Mouse (Mus musculus): ENCODE data around the gene Hrct1. TPM values are rescaled to one million over a fixed set of nuclear protein-coding genes. Genes with fewer than 3 reads are reported as not detected.

Hrct1 gene
- polyA plus RNA-seq, 1 experiment from 2014 or later = 0.58 TPM

DNA sequence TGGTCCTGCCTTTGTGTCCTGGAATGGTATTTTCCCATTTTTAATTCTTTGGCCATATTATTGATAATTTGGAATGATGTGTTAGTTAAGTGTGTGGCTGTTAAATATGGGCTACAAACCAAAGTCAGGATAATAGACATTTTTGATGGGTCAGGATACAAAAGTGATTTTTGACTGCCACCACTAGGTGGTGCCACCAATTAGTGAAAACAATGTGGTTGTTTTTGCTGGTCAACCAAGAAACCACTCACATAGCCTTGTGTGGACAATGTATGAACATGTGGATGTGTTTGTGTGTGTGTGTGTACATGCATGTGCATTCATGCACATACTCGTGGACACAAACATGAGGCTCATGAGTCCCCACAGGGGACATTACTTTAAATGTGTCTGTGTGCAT, 2.2 kb upstream of the Hrct1 start:
- Histone ChIP-seq H3K4me3 (replicated peaks; ENCODE audit: low read length) (no peak overlapping the region), H3K4me2 (replicated peaks) (no peak overlapping the region), H3K27ac (no peak overlapping the region), H3K9ac (no peak overlapping the region), H3K27me3 (ENCODE audit: control insufficient read depth, insufficient read depth, low read length) (no peaks in the 10 kb centered on the region), H3K36me3 (replicated peaks; ENCODE audit: control insufficient read depth, insufficient read depth) (no peaks in the 10 kb centered on the region), H3K4me1 (replicated peaks; ENCODE audit: control insufficient read depth, insufficient read depth, low read length) (no peaks in the 10 kb centered on the region; the same call in 1 of the 2 replicates), H3K9me3 (ENCODE audit: control insufficient read depth, low read length) (no peaks in the 10 kb centered on the region)
- DNase-seq (ENCODE audit: low spot score) (no peak), ATAC-seq (ENCODE audit: low FRiP score) (no peak)
- 56% methylated on average over 1 of the region's 1 CpGs for WGBS

DNA sequence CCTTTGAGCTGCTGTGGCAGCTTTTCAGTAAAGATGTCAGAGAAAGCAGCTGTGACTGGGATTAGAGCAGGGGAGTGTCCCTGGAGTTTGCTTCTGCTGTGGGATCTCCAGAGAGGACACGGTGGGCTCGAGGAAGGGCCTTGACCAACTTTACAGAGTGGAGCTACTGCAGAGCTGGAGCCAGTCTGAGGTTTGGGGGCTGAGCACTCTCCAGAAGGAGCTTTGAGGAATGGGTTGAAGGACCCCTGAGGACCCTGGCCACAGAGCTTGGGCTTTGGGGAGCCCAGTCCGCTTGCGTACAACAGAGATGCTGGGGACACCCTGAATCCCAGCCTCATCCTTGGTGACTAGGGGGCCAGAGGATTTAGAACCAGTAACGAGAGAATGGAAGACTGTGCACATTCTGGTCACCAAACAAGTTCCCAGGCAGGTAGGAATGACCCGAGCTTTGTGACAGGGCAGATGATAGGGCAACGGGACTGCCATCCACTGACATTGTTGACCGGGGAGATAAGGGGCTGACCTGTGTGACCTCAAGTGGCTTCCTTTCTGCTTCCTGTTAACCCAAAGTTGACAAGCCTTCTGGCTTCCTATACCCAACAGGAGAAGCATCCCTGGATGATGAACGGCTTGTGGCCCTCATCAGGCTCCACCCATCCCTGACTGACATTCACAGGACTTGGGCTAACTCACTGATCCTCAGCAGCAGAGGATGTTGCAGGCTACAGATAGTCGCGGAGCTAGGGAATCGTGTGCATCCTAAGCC, 577 bp upstream of the Hrct1 start:
- Histone ChIP-seq H3K9ac (no peak overlapping the region), H3K27me3 (ENCODE audit: control insufficient read depth, insufficient read depth, low read length) (no peaks in the 10 kb centered on the region), H3K36me3 (replicated peaks; ENCODE audit: control insufficient read depth, insufficient read depth) (no peaks in the 10 kb centered on the region), H3K27ac (no peak overlapping the region), H3K4me3 (replicated peaks; ENCODE audit: low read length) (no peak overlapping the region), H3K4me1 (replicated peaks; ENCODE audit: control insufficient read depth, insufficient read depth, low read length) (no peaks in the 10 kb centered on the region), H3K4me2 (replicated peaks) (no peak overlapping the region), H3K9me3 (ENCODE audit: control insufficient read depth, low read length) (no peaks in the 10 kb centered on the region)
- 78% methylated on average over 12 of the region's 12 CpGs for WGBS
- ATAC-seq (ENCODE audit: low FRiP score) (no peak), DNase-seq (ENCODE audit: low spot score) (no peak)

DNA sequence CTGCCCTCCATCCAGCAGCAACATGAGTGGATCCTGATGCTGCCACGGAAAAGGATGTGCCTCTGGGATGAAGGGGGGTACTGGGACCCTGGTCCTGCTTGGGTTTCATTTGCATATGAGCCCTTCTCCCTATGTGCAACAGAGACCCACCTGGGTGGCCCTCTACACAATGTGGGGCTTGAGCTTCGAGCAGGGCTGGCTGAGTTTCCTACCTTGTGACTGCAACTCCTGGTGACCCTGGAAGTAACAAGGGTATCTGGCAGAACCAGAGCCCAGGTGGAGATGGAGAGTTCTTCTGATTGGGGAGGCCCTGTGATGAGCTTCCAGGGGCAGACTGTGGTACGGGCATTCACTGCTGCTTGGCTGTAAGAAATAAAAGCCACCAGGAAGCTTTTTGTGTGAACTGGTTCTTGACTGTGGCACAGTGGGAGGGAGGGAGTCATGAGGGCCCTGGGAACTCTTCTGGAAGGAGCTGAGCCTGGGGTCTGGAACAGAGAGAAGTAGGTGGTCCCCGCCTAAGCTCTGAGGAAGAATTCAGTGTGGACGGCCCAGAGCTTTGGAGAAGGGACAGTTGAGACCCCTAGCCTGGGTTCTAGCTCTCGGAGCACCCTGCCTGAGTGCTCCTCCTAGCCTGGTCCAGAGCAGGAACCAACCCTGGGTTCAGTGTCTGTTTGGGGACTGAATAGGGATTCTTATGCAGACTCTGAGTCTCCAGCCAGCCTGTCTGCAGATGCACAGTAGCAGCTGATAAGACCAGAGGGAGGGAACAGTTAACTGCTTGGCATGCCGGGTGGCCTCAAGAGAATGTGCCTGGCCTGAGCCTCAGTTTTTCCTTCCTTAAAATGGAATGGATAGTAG, 959 bp downstream of the Hrct1 start:
- ATAC-seq (ENCODE audit: low FRiP score) (no peak), DNase-seq (ENCODE audit: low spot score) (no peak)
- H3K9ac ChIP-seq = no peak overlapping the region
- no peaks in the 10 kb centered on the region for H3K4me1 ChIP-seq (replicated peaks; ENCODE audit: control insufficient read depth, insufficient read depth, low read length)
- no peaks in the 10 kb centered on the region for H3K9me3 ChIP-seq (ENCODE audit: control insufficient read depth, low read length)
- no peak overlapping the region for H3K27ac ChIP-seq
- H3K4me2 ChIP-seq (replicated peaks) = no peak overlapping the region
- WGBS = 73% methylated on average over 7 of the region's 7 CpGs
- H3K4me3 ChIP-seq (replicated peaks; ENCODE audit: low read length) = no peak overlapping the region
- no peaks in the 10 kb centered on the region for H3K36me3 ChIP-seq (replicated peaks; ENCODE audit: control insufficient read depth, insufficient read depth)
- no peaks in the 10 kb centered on the region for H3K27me3 ChIP-seq (ENCODE audit: control insufficient read depth, insufficient read depth, low read length)

DNA sequence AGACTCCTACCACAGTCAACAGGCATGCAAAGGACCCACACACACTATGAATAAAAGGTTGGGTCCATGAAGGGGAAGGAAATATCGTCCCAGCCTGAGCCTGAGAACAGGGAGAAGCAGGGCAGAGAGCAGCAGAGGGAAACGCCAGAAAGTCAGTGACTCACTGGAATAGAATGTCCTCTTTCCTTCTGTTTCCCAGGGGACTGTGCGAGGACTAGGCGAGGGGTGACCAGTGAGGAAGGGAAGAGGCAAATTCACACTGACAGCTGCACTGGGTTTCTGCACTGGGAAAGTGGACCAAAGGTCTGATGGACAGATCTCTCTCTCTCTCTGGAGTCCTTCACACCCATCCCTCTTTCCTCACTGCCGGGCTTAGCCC, 1.6 kb downstream of the Hrct1 start:
- H3K27me3 ChIP-seq (ENCODE audit: control insufficient read depth, insufficient read depth, low read length) = no peaks in the 10 kb centered on the region
- no peaks in the 10 kb centered on the region for H3K4me1 ChIP-seq (replicated peaks; ENCODE audit: control insufficient read depth, insufficient read depth, low read length)
- ATAC-seq (ENCODE audit: low FRiP score) (no peak), DNase-seq (ENCODE audit: low spot score) (no peak)
- no peaks in the 10 kb centered on the region for H3K36me3 ChIP-seq (replicated peaks; ENCODE audit: control insufficient read depth, insufficient read depth)
- no peak overlapping the region for H3K4me2 ChIP-seq (replicated peaks)
- H3K4me3 ChIP-seq (replicated peaks; ENCODE audit: low read length) = no peak overlapping the region
- H3K9ac ChIP-seq = no peak overlapping the region
- WGBS = 68% methylated on average over 5 of the region's 5 CpGs
- no peaks in the 10 kb centered on the region for H3K9me3 ChIP-seq (ENCODE audit: control insufficient read depth, low read length)
- no peak overlapping the region for H3K27ac ChIP-seq

DNA sequence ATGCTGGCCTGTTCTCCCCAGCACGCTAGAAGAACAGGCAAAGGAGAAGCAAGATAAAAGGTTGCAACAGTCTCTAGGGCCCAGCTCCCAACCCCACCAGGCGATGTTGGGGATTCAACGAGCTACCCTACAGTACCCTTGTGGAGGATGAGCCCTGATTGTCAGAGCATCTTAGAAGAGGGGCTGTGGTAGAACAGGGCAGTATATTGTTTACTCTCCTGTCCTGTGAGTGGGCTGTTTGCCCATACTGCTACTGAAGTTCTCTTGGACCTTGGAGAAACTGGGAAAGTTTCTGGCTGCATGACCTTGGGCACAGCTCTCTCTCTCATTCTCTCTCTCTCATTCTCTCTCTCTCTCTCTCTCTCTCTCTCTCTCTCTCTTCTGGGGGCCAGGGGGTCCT, 2.1 kb downstream of the Hrct1 start:
- Histone ChIP-seq H3K9ac (no peak overlapping the region), H3K27ac (no peak overlapping the region), H3K27me3 (ENCODE audit: control insufficient read depth, insufficient read depth, low read length) (no peaks in the 10 kb centered on the region), H3K4me2 (replicated peaks) (no peak overlapping the region), H3K4me1 (replicated peaks; ENCODE audit: control insufficient read depth, insufficient read depth, low read length) (no peaks in the 10 kb centered on the region), H3K9me3 (ENCODE audit: control insufficient read depth, low read length) (no peaks in the 10 kb centered on the region), H3K36me3 (replicated peaks; ENCODE audit: control insufficient read depth, insufficient read depth) (no peaks in the 10 kb centered on the region), H3K4me3 (replicated peaks; ENCODE audit: low read length) (no peak overlapping the region)
- WGBS = 75% methylated on average over 3 of the region's 3 CpGs
- no peak for ATAC-seq (ENCODE audit: low FRiP score)
- DNase-seq (ENCODE audit: low spot score) = no peak

DNA sequence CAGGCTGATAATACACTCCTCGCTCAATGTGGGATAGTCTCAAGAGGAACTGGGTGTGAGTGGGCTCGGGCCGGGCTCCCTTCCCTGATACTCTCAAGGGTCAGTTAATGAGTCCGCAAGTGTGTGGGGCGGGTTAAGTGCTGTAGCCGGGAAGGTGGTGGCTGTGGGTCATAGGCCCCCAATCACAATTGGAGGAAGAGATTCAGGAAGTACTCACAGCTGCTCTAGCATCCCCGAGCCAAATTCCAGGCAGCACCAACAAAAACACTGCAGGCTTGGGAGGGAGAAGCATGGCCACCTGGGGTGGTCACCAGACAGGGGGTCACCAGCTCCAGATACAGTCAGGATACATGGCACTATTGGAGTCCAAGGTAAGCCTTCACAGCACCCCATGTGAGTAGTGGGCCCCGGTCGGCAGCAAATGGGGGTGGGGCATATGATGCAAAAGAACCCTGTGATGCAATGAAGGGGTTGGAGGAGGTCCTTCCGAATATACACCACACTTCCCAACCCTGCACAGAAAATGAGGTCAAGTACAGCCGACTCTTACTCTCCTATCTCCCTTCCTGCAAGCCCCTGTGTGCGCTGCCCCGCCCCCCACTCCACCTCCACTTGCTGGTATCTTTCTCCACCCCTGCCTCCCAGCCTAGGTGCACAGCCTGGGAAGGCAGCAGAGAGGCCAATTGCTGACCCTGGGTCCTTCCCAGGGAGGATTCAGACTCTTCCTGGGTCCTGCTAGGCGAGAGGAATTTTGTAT, 3.0 kb downstream of the Hrct1 start, which contains the start of gene Spaar:
Gene Spaar (plus strand): TSS at position 241 of the 757 bp plus-strand sequence.
- no peaks in the 10 kb centered on the region for H3K4me1 ChIP-seq (replicated peaks; ENCODE audit: control insufficient read depth, insufficient read depth, low read length)
- H3K9ac ChIP-seq = no peak within 1 kb of the TSS
- no peak within 1 kb of the TSS for H3K4me3 ChIP-seq (replicated peaks; ENCODE audit: low read length)
- ATAC-seq (ENCODE audit: low FRiP score) (no peak), DNase-seq (ENCODE audit: low spot score) (no peak)
- no peaks in the 10 kb centered on the region for H3K27me3 ChIP-seq (ENCODE audit: control insufficient read depth, insufficient read depth, low read length)
- 76% methylated on average over 14 of the region's 14 CpGs for WGBS
- no peak within 1 kb of the TSS for H3K27ac ChIP-seq
- H3K9me3 ChIP-seq (ENCODE audit: control insufficient read depth, low read length) = no peaks in the 10 kb centered on the region
- no peaks in the 10 kb centered on the region for H3K36me3 ChIP-seq (replicated peaks; ENCODE audit: control insufficient read depth, insufficient read depth)
- no peak within 1 kb of the TSS for H3K4me2 ChIP-seq (replicated peaks)

DNA sequence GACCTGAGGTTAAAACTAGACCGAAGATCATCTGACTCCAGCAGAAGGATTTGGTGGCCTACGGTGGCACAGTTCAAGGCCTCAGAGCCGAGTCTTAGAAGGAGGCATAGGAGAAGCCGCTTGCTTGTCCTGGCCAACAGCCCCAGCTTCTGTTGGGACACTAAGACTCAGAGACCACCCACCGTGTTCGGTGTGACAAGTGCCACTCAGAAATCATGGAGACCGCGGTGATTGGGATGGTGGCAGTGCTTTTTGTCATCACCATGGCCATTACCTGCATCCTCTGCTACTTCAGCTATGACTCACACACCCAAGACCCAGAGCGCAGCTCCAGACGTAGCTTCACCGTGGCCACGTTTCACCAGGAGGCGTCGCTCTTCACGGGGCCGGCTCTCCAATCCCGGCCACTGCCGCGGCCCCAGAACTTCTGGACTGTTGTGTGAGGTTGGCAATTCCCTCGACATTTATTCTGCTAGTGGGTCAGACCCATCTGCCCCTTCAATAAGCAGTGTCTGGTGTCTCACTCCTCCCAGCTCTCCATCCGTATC, 3.8 kb downstream of the Hrct1 start:
- Histone ChIP-seq H3K27me3 (ENCODE audit: control insufficient read depth, insufficient read depth, low read length) (no peaks in the 10 kb centered on the region), H3K36me3 (replicated peaks; ENCODE audit: control insufficient read depth, insufficient read depth) (no peaks in the 10 kb centered on the region), H3K9me3 (ENCODE audit: control insufficient read depth, low read length) (no peaks in the 10 kb centered on the region), H3K4me1 (replicated peaks; ENCODE audit: control insufficient read depth, insufficient read depth, low read length) (no peaks in the 10 kb centered on the region), H3K27ac (no peak overlapping the region), H3K9ac (no peak overlapping the region), H3K4me2 (replicated peaks) (no peak overlapping the region), H3K4me3 (replicated peaks; ENCODE audit: low read length) (no peak overlapping the region)
- no peak for DNase-seq (ENCODE audit: low spot score)
- 66% methylated on average over 21 of the region's 21 CpGs for WGBS
- ATAC-seq (ENCODE audit: low FRiP score) = no peak

DNA sequence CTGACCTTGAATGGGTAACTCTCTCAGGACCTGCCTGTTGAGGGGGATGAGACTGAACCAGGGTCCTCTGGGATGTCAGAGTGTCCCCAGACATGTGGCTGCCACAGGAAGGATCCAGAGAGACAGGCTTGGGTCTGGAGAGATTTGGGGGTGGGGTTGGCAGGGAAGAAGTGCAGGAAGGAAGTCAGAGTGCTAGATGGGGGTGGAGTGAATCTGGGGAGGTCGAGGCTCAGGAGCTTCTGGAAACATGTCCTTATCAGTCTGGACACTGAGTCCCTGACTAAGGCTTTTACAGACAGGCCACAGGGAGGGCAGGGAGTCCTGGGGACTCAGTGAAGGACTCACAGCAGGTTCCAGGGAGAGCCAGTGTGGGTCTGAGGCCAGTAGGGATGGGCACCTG, 5.2 kb downstream of the Hrct1 start:
- Histone ChIP-seq H3K4me2 (replicated peaks) (no peak overlapping the region), H3K4me1 (replicated peaks; ENCODE audit: control insufficient read depth, insufficient read depth, low read length) (no peaks in the 10 kb centered on the region)
- 48% methylated on average over 1 of the region's 1 CpGs for WGBS

DNA sequence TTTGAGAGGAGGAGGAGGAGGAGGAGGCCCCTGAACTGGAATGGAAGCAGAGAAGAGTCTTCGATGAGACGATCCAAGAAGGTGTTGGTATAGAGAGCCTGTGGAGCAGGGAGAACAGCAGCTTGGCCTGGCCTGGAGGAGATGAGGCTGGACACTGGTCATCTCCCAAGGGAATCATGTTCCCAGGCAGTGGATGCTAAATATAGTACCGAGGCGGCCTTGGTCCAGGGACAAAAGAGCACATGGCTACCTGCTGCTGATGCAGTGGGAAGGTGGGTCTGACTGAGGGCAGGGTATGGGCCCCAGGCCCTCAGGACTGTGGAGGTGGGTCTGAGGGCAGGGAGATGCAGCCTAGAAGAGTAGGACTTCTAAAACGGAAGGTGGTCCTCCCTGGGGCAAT, 6.2 kb downstream of the Hrct1 start:
- no peak overlapping the region for H3K4me2 ChIP-seq (replicated peaks)
- no peak overlapping the region for H3K27ac ChIP-seq
- 80% methylated on average over 5 of the region's 5 CpGs for WGBS
- H3K27me3 ChIP-seq (ENCODE audit: control insufficient read depth, insufficient read depth, low read length) = no peaks in the 10 kb centered on the region
- H3K4me1 ChIP-seq (replicated peaks; ENCODE audit: control insufficient read depth, insufficient read depth, low read length) = no peaks in the 10 kb centered on the region
- no peak for DNase-seq (ENCODE audit: low spot score)
- no peak for ATAC-seq (ENCODE audit: low FRiP score)
- no peak overlapping the region for H3K4me3 ChIP-seq (replicated peaks; ENCODE audit: low read length)
- H3K9me3 ChIP-seq (ENCODE audit: control insufficient read depth, low read length) = no peaks in the 10 kb centered on the region
- H3K36me3 ChIP-seq (replicated peaks; ENCODE audit: control insufficient read depth, insufficient read depth) = no peaks in the 10 kb centered on the region
- H3K9ac ChIP-seq = no peak overlapping the region

More for the DNA sequence above, 5.2 kb downstream of the Hrct1 start:
- Histone ChIP-seq H3K4me3 (replicated peaks; ENCODE audit: low read length) (no peak overlapping the region), H3K9ac (no peak overlapping the region), H3K9me3 (ENCODE audit: control insufficient read depth, low read length) (no peaks in the 10 kb centered on the region), H3K27me3 (ENCODE audit: control insufficient read depth, insufficient read depth, low read length) (no peaks in the 10 kb centered on the region), H3K36me3 (replicated peaks; ENCODE audit: control insufficient read depth, insufficient read depth) (no peaks in the 10 kb centered on the region), H3K27ac (no peak overlapping the region)
- ATAC-seq (ENCODE audit: low FRiP score) = no peak
- no peak for DNase-seq (ENCODE audit: low spot score)

Measured in hindbrain, embryonic 14.5 days (tissue).